In genomic region chr6:38917415-38917814, GRCm38 (mm10) we compare ENCODE assay signal across 16 mouse cellular contexts. TPM values are rescaled to one million over a fixed set of nuclear protein-coding genes. Genes with fewer than 3 reads are reported as not detected.
DNase-seq lines count a peak whose midpoint lies in the region; ATAC-seq and TF ChIP-seq lines count a peak whose summit lies in the region.
"Had no signal": no experiment of that assay in that cellular context is flagged by ENCODE, and none has a peak within 500 bp of the region (broad histone marks: within the 10 kb centered on the region; RNA-seq: fewer than 3 reads in every experiment).

No protein-coding gene starts in this region.

- H3K4me1 ChIP-seq in kidney, adult 2 months (ENCODE audit: control insufficient read depth, insufficient read depth, low read length), result peaks cover 42% of the 10 kb centered on the region
- peaks cover 82% of the 10 kb centered on the region for H3K4me1 ChIP-seq in megakaryocyte, embryonic 14.5 days
- peaks cover 26% of the 10 kb centered on the region; the same call in 1 of the 2 replicates for H3K4me1 ChIP-seq in lung, embryonic 16.5 days (replicated peaks; ENCODE audit: control insufficient read depth, insufficient read depth, low read length)
- peaks cover 23% of the 10 kb centered on the region for H3K4me1 ChIP-seq in intestine, embryonic 16.5 days (ENCODE audit: control insufficient read depth, insufficient read depth, low read length)

- no peak overlapping the region for H3K4me2 ChIP-seq in lung, embryonic 16.5 days (ENCODE audit: low read depth, low read length)
- no peak overlapping the region for H3K4me2 ChIP-seq in intestine, embryonic 16.5 days (ENCODE audit: low read depth, low read length)
- H3K4me2 ChIP-seq: heart, embryonic 15.5 days; hindbrain, embryonic 13.5 days; intestine, embryonic 15.5 days; limb, embryonic 13.5 days had no signal

- TF ChIP-seq CTCF in kidney, adult 2 months (conservative IDR thresholded peaks at IDR 0.05; ENCODE audit: insufficient read depth, insufficient read length, low read depth, low read length), result no peak

- no peak for TF ChIP-seq POLR2A in kidney, adult 2 months (IDR thresholded peaks at IDR 0.05; ENCODE audit: low read depth, low read length)

- no peaks in the 10 kb centered on the region for H3K36me3 ChIP-seq in kidney, adult 2 months (ENCODE audit: control insufficient read depth, insufficient read depth, low read length)
- peaks cover 32% of the 10 kb centered on the region for H3K36me3 ChIP-seq in megakaryocyte, embryonic 14.5 days (replicated peaks; ENCODE audit: low read length)
- no peaks in the 10 kb centered on the region for H3K36me3 ChIP-seq in lung, embryonic 16.5 days (ENCODE audit: control insufficient read depth, insufficient read depth, low read length)
- no peaks in the 10 kb centered on the region for H3K36me3 ChIP-seq in intestine, embryonic 16.5 days (ENCODE audit: control insufficient read depth, insufficient read depth, low read length)
- H3K36me3 ChIP-seq: embryonic facial prominence, embryonic 10.5 days; heart, embryonic 15.5 days; hindbrain, embryonic 13.5 days; intestine, embryonic 15.5 days; limb, embryonic 13.5 days had no signal

- H3K27me3 ChIP-seq in kidney, adult 2 months (replicated peaks; ENCODE audit: control insufficient read depth, insufficient read depth, low read length), result no peaks in the 10 kb centered on the region
- no peaks in the 10 kb centered on the region for H3K27me3 ChIP-seq in megakaryocyte, embryonic 14.5 days (replicated peaks)
- no peaks in the 10 kb centered on the region for H3K27me3 ChIP-seq in lung, embryonic 16.5 days (ENCODE audit: control insufficient read depth, insufficient read depth, low read depth, low read length)
- H3K27me3 ChIP-seq in intestine, embryonic 16.5 days (replicated peaks; ENCODE audit: control insufficient read depth, insufficient read depth, low read length), result no peaks in the 10 kb centered on the region
- H3K27me3 ChIP-seq: heart, embryonic 15.5 days; hindbrain, embryonic 13.5 days; intestine, embryonic 15.5 days; limb, embryonic 13.5 days had no signal

- peak; percentile 40 for DNase-seq in kidney, adult 2 months
- no peak for DNase-seq in kidney, adult 18-20 months
- DNase-seq in right cerebral cortex, adult 18-20 months, result no peak
- DNase-seq: cerebellum, postnatal 36 days; layer of hippocampus, adult 9-11 months; spleen, adult 18-20 months; thymus, postnatal 25 days had no signal

- peak overlapping the region; percentile 66 for H3K27ac ChIP-seq in kidney, adult 2 months (ENCODE audit: insufficient read depth, low read depth, low read length)
- H3K27ac ChIP-seq in lung, embryonic 16.5 days (ENCODE audit: low read length), result peak overlapping the region; percentile 17
- H3K27ac ChIP-seq in intestine, embryonic 16.5 days (ENCODE audit: low read length), result no peak overlapping the region
- H3K27ac ChIP-seq: embryonic facial prominence, embryonic 10.5 days; heart, embryonic 15.5 days; hindbrain, embryonic 13.5 days; intestine, embryonic 15.5 days; limb, embryonic 13.5 days had no signal

- no peak overlapping the region for H3K9ac ChIP-seq in lung, embryonic 16.5 days (ENCODE audit: low read length)
- no peak overlapping the region for H3K9ac ChIP-seq in intestine, embryonic 16.5 days (ENCODE audit: low read depth, low read length)
- H3K9ac ChIP-seq: heart, embryonic 15.5 days; hindbrain, embryonic 13.5 days; intestine, embryonic 15.5 days; limb, embryonic 13.5 days had no signal

- WGBS in kidney, adult 2 months, result 27% methylated on average over 3 of the region's 3 CpGs
- WGBS in lung, embryonic 16.5 days, result 32% methylated on average over 3 of the region's 3 CpGs
- 48% methylated on average over 3 of the region's 3 CpGs for WGBS in intestine, embryonic 16.5 days

- H3K4me3 ChIP-seq in kidney, adult 2 months (ENCODE audit: insufficient read depth, low read depth, low read length), result no peak overlapping the region
- H3K4me3 ChIP-seq in megakaryocyte, embryonic 14.5 days (replicated peaks), result peak overlapping the region; percentile 70
- H3K4me3 ChIP-seq in lung, embryonic 16.5 days (ENCODE audit: low read length), result no peak overlapping the region
- H3K4me3 ChIP-seq in intestine, embryonic 16.5 days (ENCODE audit: low read length), result no peak overlapping the region
- H3K4me3 ChIP-seq: embryonic facial prominence, embryonic 10.5 days; heart, embryonic 15.5 days; hindbrain, embryonic 13.5 days; intestine, embryonic 15.5 days; limb, embryonic 13.5 days had no signal

- H3K9me3 ChIP-seq in megakaryocyte, embryonic 14.5 days, result no peaks in the 10 kb centered on the region
- H3K9me3 ChIP-seq in lung, embryonic 16.5 days (ENCODE audit: control insufficient read depth, low read length), result no peaks in the 10 kb centered on the region
- H3K9me3 ChIP-seq in intestine, embryonic 16.5 days (ENCODE audit: control insufficient read depth, low read length), result no peaks in the 10 kb centered on the region
- H3K9me3 ChIP-seq: embryonic facial prominence, embryonic 10.5 days; heart, embryonic 15.5 days; hindbrain, embryonic 13.5 days; intestine, embryonic 15.5 days; limb, embryonic 13.5 days had no signal

- no peak for ATAC-seq in megakaryocyte, adult 5-6 weeks (ENCODE audit: poor library complexity, severe bottlenecking)
- peak; percentile 57; the same call in 1 of the 2 replicates for ATAC-seq in lung, embryonic 16.5 days (ENCODE audit: low read depth)
- ATAC-seq in intestine, embryonic 16.5 days, result no peak
- ATAC-seq: intestine, embryonic 15.5 days had no signal

RNA-seq across cellular contexts. Expression of gene Hipk2, which starts 41.5 kb away (rescaled TPM):
- polyA plus RNA-seq in kidney, adult 2 months (2012; rRNA removed), result 46.4 and 50.8 TPM in 2 replicates
- polyA plus RNA-seq in megakaryocyte, embryonic 14.5 days (2012; ENCODE audit: insufficient read depth, low replicate concordance), result 102 and 296 TPM in 2 replicates
- total RNA-seq in megakaryocyte, adult 5-6 weeks (2015), result 54.5 and 60.9 TPM in 2 replicates
- total RNA-seq in megakaryocyte, adult 5-6 weeks (2017), result 9.5 and 21.8 TPM in 2 replicates
- 19.8 and 21.0 TPM in 2 replicates for polyA plus RNA-seq in lung, embryonic 16.5 days (2015; fragmentation: Nextera tagmentation; extraction: Ambion mirVana)
- polyA plus RNA-seq in intestine, embryonic 16.5 days (2015; fragmentation: Nextera tagmentation; extraction: Ambion mirVana), result 16.2 and 18.7 TPM in 2 replicates

RNA-seq across cellular contexts. Expression of gene Tbxas1, which starts 42.2 kb away (rescaled TPM):
- 19.5 and 21.5 TPM in 2 replicates for polyA plus RNA-seq in kidney, adult 2 months (2012; rRNA removed)
- 165 and 265 TPM in 2 replicates for polyA plus RNA-seq in megakaryocyte, embryonic 14.5 days (2012; ENCODE audit: insufficient read depth, low replicate concordance)
- 22.3 and 25.1 TPM in 2 replicates for total RNA-seq in megakaryocyte, adult 5-6 weeks (2015)
- 33.0 and 43.3 TPM in 2 replicates for total RNA-seq in megakaryocyte, adult 5-6 weeks (2017)
- 3.9 and 4.1 TPM in 2 replicates for polyA plus RNA-seq in lung, embryonic 16.5 days (2015; fragmentation: Nextera tagmentation; extraction: Ambion mirVana)
- polyA plus RNA-seq in intestine, embryonic 16.5 days (2015; fragmentation: Nextera tagmentation; extraction: Ambion mirVana), result 4.3 and 4.8 TPM in 2 replicates
